8 mouse cellular contexts compared by ENCODE assay signal in the genomic region with DNA sequence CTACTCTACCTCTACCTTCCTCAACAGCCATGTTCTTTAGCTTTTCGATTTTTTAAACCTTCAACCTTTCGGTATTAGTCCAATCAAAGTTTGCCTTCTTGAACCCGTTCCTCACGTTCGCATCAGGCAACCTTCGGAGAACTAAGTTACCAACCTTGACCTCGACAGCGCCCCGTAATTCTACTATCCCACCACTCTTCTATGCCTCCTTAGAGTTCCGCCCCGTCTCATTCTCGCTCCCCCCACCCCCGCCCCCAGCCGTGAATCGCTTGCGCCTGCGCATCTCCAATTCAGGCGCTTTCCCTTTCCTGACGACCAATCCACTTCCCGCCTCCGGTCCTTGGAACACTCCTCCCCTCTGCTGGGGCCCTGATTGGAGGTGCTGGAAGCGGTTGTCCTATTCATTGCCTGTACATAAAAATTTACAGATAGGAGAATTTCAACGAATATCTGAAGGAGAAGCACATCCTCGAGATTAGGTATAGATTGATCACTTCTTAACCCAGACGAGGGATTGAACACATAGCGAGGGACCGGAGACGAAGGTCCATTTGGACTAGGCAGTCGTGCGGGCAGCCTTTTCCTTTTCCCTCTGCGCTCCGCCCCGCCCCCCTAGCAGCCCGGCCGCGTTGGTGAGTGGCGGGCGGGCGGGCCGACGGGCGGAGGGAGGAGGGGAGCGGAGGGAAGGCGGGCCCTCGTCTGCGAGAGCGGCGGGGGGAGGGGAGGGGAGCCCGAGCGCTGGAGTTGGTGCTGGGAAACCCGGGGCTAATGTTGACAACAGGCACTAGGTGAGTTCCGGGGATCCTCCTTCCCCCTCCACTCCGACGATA. TPM values are rescaled to one million over a fixed set of nuclear protein-coding genes. Genes with fewer than 3 reads are reported as not detected.
DNase-seq lines count a peak whose midpoint lies in the region; ATAC-seq lines count a peak whose summit lies in the region.

Gene Upf2 (plus strand): TSS at position 704 of the 830 bp plus-strand sequence.

- under 1% methylated on average over 46 of the region's 54 CpGs for WGBS in intestine, embryonic 14.5 days

- intact Hi-C loops in left cerebral cortex, postnatal 14 days (cut with DNase I), result no loop called here

- peaks cover 6% of the 10 kb centered on the region; the same call in 1 of the 2 replicates for H3K4me1 ChIP-seq in intestine, embryonic 14.5 days (replicated peaks; ENCODE audit: control insufficient read depth, insufficient read depth, low read length)

- no peaks in the 10 kb centered on the region for H3K9me3 ChIP-seq in intestine, embryonic 14.5 days (ENCODE audit: control insufficient read depth, low read length)

- peak; percentile 90 to 92 for DNase-seq in adrenal gland, adult 18-20 months (ENCODE audit: low spot score in 2 of 2)
- peak; percentile 97 for DNase-seq in embryo, embryonic 11 days
- DNase-seq in gastrocnemius, postnatal 25 days, result peak; percentile 95
- DNase-seq in intestine, embryonic 14.5 days (ENCODE audit: low spot score), result peak; percentile 96
- DNase-seq in left cerebral cortex, postnatal 14 days (ENCODE audit: low spot score in 2 of 2), result peak; percentile 92 to 97
- peak; percentile 98 for DNase-seq in mesoderm, embryonic 11.5 days (ENCODE audit: low read depth, low spot score)
- DNase-seq in right cerebral cortex, postnatal 36 days (ENCODE audit: low spot score in 2 of 2), result peak; percentile 87 to 91
- peak; percentile 96 for DNase-seq in yolk sac, embryonic 10.5 days (ENCODE audit: low spot score)

- no peaks in the 10 kb centered on the region for H3K36me3 ChIP-seq in intestine, embryonic 14.5 days (ENCODE audit: control insufficient read depth, insufficient read depth, low read length)

- ATAC-seq in intestine, embryonic 14.5 days (replicated peaks; ENCODE audit: low FRiP score, low TSS enrichment, low read depth), result peak; percentile 96

- H3K4me2 ChIP-seq in intestine, embryonic 14.5 days (ENCODE audit: low read length), result peak within 1 kb of the TSS; percentile 67

- H3K9ac ChIP-seq in intestine, embryonic 14.5 days (ENCODE audit: low read length), result peak within 1 kb of the TSS; percentile 73

- H3K27ac ChIP-seq in intestine, embryonic 14.5 days (ENCODE audit: low read depth), result peak within 1 kb of the TSS; percentile 80

- H3K27me3 ChIP-seq in intestine, embryonic 14.5 days (replicated peaks; ENCODE audit: control insufficient read depth, insufficient read depth, low read length), result no peaks in the 10 kb centered on the region

- H3K4me3 ChIP-seq in intestine, embryonic 14.5 days (ENCODE audit: low read depth, low read length), result peak within 1 kb of the TSS; percentile 81

RNA-seq across cellular contexts. Expression of gene Upf2, which starts in this region (rescaled TPM):
- 10 to 100 TPM; 24.8 to 27.6 TPM for total RNA-seq in adrenal gland, adult 18-20 months (2021)
- 10 to 100 TPM; 16.6 to 17.3 TPM for total RNA-seq in gastrocnemius, postnatal 25 days (2021)
- 11.5 and 13.1 TPM in 2 replicates for polyA plus RNA-seq in intestine, embryonic 14.5 days (2014; fragmentation: Nextera tagmentation; extraction: Ambion mirVana)
- 10 to 100 TPM; 22.4 to 25.0 TPM for total RNA-seq in left cerebral cortex, postnatal 14 days (2021)

Comparison
In these comparisons a context has a peak if more than half of its experiments do, and no peak if none do; other contexts are left out.
1. Peak in every context shown above with its lines: DNase-seq, ATAC-seq, H3K4me3 ChIP-seq and H3K27ac ChIP-seq.